Mouse (Mus musculus): ENCODE data around the gene Ehd1.

Gene Ehd1

DNA sequence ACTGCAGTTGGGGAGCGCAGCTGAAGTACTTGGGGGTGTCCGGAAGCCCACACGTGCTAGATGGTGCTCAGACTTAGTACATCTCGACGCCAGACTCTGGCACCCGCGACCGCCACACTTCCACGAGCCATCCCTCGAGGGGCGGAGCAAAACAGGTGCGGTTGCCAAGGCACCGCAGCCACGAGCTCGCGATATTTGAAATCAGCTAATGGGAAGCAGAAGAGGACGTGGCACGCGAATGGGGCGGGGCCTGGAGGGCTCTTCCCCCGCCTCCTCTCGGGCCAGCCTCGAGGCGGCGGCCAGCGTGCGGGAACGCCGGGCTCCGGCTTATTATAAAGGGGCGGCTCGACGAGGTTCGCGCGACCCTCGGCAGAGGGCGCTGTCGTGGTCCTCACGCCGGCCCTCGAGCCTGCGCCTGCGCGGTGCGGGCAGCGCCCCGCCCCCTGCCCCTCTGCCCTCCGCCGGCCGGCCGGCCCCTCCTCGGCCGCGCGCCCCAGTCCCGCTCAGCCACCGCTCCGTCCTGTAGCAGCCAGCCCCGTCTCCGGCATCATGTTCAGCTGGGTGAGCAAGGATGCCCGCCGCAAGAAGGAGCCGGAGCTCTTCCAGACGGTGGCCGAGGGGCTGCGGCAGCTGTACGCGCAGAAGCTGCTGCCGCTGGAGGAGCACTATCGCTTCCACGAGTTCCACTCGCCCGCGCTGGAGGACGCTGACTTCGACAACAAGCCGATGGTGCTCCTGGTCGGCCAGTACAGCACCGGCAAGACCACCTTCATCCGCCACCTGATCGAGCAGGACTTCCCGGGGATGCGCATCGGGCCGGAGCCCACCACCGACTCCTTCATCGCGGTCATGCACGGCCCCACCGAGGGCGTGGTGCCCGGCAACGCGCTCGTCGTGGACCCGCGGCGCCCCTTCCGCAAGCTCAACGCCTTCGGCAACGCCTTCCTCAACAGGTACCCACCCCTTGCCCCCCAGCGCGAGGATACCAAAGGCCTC is at the start of gene Ehd1:
Ehd1 (plus strand) TSS at position 300 of the 996 bp plus-strand sequence.
- in situ Hi-C loops (cut with MboI, MseI): no loop called here

DNA sequence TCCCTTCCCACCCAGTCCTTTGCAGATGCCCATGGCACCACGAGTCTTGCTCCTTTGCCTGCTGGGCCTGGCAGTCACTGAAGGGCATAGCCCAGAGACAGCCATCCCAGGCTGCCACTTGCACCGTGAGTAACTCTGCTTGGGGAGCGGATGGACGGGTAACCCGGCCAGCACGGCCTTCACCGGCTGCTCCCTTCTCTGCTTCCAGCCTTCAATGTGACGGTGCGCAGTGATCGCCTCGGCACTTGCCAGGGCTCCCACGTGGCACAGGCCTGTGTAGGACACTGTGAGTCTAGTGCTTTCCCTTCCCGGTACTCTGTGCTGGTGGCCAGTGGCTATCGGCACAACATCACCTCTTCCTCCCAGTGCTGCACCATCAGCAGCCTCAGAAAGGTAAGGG is 49.8 kb upstream of the Ehd1 start:
- in situ Hi-C loops (cut with MboI, MseI): loop anchor here in 1 of 2 experiments (5.0 kb wide), 2 partner anchors 74 to 606 kb away; no protein-coding TSS in a partner anchor

DNA sequence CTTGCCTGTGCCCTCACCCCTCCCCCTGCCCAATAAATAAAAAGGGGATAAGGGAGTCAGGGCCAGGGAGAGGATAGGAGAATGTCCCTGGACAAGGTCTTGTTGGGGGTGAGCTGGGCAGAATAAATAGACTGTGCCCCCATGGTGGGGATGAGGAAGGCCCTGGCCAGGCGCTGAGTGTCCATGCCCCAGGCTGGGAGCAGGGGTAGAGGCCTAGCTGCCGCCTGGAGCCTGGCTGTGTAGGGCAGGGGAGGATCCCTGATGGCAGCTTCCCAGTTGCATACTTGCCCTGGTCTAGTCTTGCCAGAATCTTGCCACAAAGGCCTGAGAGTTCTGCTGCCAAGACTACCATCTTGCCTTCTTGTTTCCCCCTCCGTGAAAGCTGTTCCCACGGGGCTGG is 48.7 kb upstream of the Ehd1 start:
- in situ Hi-C loops (cut with MboI, MseI): loop anchor here in 1 of 2 experiments (5.0 kb wide), 2 partner anchors 76 to 604 kb away; no protein-coding TSS in a partner anchor

DNA sequence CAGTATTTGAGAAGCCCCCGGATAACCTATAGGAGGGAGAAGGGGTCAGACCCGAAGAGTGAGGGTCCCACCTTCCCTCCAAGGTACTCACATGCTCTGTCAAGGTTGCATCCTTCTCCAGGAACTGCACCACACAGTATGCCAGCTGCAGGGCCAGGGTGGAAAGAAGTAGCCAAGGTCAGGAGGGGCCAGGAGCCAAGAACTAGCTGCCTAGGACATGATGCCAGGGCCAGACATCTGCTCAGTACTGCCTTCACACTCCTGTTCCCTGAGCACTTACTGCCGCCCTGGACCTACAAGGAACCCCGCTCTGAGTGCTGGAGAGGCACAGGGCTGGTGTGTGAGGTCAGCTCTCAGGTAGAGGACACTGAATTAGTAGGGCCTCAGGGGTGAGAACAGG is 46.1 kb upstream of the Ehd1 start:
- in situ Hi-C loops (cut with MboI, MseI): no loop called here

DNA sequence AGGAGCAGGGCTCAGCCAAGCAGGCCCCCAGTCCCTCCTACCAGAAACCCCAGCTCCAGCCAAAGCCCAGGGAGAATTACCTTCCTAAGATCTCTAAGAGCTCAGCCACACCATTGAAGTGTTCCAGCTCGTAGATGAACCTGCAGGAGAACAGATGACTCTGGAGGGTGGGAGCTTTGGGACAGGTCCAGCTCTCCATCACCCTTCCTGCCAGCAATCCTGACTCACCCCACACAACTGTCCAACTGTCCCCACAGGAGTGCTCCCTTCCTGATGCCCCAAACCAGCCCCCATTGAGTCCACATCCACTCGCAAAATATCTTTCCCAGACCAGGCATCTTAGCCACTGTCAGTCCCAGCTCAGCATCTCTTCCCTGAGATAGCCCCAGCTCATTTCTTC is 45.5 kb upstream of the Ehd1 start:
- in situ Hi-C loops (cut with MboI, MseI): no loop called here

DNA sequence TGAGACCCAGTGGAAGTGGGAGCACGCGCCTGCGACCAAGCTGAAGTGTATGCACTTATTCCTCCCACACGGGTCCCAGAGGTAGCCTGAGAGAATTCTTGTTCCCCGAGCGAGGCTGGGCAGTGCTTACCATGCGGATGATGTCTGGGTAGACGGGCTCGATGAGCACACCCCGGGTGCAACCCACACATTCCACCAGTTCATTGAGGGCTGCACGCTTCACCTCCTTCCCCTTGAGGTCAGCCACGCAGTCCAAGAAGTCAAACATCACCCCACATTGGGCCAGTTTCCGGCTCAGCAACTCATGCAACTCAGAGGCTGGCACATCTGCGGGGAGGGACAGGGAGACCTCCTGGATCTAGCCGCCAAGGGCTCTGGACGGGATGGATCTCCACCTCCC is 42.9 kb upstream of the Ehd1 start:
- in situ Hi-C loops (cut with MboI, MseI): no loop called here

DNA sequence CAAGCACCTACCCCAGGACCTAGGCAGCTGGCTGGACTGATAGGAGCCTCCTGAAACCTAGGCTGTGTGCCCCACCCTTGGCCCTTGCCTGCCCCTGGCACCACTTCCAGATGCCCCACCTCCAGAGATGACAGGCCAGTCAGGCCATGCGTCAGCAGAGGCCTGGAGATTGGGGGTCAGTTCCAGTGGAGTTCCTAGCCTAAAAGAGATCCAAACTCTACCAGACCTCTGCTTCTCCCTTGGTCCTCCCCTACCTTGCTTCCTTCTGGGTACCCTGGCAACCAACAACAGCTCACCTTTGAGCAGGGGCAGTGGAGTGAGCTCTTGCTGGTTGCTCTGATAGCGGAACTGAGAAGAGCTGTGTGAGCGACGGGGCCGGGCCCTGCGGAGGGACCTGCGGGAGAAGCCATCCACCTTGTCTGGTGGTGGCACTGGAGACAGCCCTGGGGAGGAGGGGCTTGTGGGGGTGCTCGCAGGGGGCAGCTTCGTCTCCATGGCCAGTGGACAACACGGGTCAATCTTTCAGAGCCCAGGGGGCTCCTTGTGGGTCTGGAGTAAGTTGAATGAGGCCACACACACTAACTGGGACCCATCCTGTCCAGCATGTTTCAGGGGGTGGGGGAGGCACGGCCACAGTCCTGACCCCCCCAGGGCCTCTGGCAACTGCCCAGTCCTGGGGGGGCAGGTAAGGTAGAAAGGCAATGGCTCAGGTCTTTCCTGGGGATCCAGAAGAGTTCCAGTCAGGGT is 42.0 kb upstream of the Ehd1 start:
- in situ Hi-C loops (cut with MboI, MseI): no loop called here

DNA sequence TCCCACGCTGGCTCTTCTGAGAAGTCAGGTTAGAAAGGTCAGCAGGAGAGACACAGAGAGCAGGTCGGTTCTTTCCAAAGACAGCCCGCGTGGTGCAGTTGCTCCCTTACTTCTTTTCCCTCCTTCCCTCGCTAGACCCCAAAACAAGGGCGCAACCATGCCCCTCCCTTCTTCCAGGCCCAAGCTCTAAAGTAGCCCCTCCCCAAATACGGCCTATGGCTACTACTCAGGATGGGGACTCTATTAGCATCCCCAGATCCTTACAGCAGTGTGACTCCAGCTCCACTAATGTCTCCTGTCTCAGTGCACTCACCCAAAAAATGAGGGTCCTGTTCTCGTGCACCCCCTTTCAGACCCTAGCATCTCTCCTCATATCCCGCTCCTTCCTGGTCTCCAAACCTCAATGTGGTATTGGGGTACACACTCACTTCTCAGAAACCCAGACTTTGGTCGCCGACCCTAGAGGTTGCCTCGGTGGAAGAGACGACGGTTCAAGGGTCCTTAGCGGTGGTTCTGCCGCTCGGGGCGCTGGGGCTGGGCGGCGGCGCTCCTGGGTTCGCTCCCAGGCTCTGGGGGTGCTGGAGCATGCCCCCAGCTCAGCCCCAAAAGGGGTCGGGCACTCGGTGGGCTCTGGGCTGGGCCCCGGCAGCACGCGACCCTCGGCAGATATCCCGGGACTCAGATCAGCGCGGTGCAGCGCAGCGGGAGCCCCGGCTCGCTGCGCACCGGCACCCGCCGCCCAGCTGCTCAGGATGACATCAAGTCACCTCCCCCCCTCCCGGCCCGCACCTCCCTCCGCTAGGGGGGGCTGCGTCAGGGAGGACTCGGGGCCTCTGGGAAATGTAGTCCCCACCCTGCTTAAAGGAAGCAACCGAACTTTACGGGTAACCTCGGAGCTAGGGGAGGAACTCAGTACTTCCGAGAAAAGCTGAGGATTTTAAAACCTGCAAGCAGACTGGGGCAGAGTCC is 41.2 kb upstream of the Ehd1 start, which contains the start of gene Ppp2r5b:
Ppp2r5b (minus strand) TSS at position 789 of the 969 bp plus-strand sequence.
- in situ Hi-C loops (cut with MboI, MseI): no loop called here

GRCm38 (mm10) chr19:6236053-6236441 is 40.5 kb upstream of the Ehd1 start:
- in situ Hi-C loops (cut with MboI, MseI): no loop called here

- in situ Hi-C loops (cut with MboI, MseI): no loop called here
Observed at GRCm38 (mm10) chr19:6236842-6237241, 39.7 kb upstream of the Ehd1 start.

DNA sequence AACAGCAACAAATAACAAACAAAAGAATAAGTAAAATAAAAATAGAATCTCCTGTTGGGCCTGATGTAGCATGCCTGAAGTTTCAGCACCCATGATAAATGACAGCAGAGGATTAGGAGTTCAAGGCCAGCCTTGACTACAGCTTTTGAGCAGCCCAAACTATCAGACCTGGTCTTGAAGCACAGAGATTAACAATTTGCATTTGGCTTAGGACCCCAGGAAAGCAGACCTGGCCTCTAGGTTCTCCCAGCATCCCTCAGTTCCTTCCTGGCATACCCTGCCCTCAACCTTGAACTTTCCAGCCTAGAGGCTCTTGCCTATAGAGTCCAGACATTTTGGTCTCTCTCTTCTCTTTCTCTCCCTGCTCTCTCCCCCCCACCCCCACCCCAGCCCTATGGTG is 37.8 kb upstream of the Ehd1 start:
- in situ Hi-C loops (cut with MboI, MseI): no loop called here

GRCm38 (mm10) chr19:6240136-6240535 is 36.4 kb upstream of the Ehd1 start:
- in situ Hi-C loops (cut with MboI, MseI): no loop called here

DNA sequence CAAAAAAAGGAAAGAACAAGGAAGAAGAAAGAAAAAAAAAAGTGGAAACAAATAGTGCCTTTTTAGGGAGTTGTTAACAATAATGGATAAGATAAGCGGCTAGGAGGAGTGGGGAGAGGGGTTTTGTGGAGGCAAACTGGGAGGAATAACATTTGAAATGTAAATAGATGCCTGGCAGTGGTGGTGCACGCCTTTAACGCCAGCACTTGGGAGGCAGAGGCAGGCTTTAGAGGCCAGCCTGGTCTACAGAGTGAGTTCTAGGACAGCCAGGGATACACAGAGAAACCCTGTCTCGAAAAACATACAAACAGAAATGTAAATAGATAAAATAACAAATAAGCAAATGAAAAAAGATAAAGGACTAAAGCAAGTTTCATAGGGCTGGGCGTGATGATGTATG is 35.8 kb upstream of the Ehd1 start:
- in situ Hi-C loops (cut with MboI, MseI): no loop called here

GRCm38 (mm10) chr19:6241274-6242107 is 35.0 kb upstream of the Ehd1 start, which contains the start of gene Atg2a:
Gene Atg2a (plus strand): TSS chr19:6241668.
- in situ Hi-C loops (cut with MboI, MseI): no loop called here

- in situ Hi-C loops (cut with MboI, MseI): no loop called here
Observed at GRCm38 (mm10) chr19:6242281-6242680, 34.2 kb upstream of the Ehd1 start.

GRCm38 (mm10) chr19:6243226-6243625 is 33.3 kb upstream of the Ehd1 start:
- in situ Hi-C loops (cut with MboI, MseI): no loop called here

- in situ Hi-C loops (cut with MboI, MseI): no loop called here
Observed at GRCm38 (mm10) chr19:6245806-6246205, 30.7 kb upstream of the Ehd1 start.

- in situ Hi-C loops (cut with MboI, MseI): no loop called here
Observed at GRCm38 (mm10) chr19:6247526-6248300, 28.8 kb upstream of the Ehd1 start.

DNA sequence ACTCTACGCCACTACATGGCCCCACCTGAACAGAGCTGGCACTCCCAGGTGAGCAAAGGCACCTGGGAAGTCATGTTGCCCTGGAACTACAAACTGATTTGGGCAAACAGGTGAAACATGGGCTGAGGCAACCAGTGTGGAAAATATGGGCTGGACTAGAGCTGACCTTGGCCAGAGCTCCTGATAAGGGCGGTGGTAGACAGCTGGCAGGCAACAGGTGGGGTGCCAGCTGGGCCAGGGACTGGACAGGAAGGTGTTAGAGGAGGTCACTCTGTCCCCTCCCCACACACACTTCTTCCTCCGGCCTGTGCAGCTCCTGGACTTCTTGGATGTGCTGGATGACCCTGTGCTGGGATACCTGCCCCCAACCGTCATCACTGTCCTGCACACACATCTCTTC is 23.5 kb upstream of the Ehd1 start:
- in situ Hi-C loops (cut with MboI, MseI): no loop called here

Data from T-helper 17 cell (primary cell).